Mouse (Mus musculus) heart, postnatal 0 days (tissue): ENCODE results near the gene Hacd1. TPM values are rescaled to one million over a fixed set of nuclear protein-coding genes. Genes with fewer than 3 reads are reported as not detected.
A peak's percentile ranks its signal among the peaks of the same experiment; 100 is the strongest.

Source experiments
- ATAC-seq: fragments of 200-750 bp; cut with Nextera tagmentation; 2 replicates; pipeline ENCODE4 v1.8.0; 2017; ENCODE audit warnings: low read depth, moderate number of reproducible peaks, moderate library complexity; ENCODE audit not compliant: insufficient read depth
- DNase-seq: peaks from one replicate; pipeline ENCODE4 v3.0.0-alpha.2; 2016; ENCODE audit warnings: low spot score
- H3K27ac ChIP-seq: fragments of 300-500 bp; sonication (generic); 2 replicates; pipeline ENCODE4 v1.5.1; 2014; ENCODE audit warnings: low read depth, mild to moderate bottlenecking
- H3K27me3 ChIP-seq: fragments of 300-500 bp; sonication (generic); 2 replicates; pipeline ENCODE4 v1.6.1; 2014; ENCODE audit warnings: low read length, mixed read lengths; ENCODE audit not compliant: control insufficient read depth, insufficient read depth
- H3K36me3 ChIP-seq: fragments of 300-500 bp; sonication (generic); replicated peaks from 2 replicates; pipeline ENCODE4 v1.6.1; 2014; ENCODE audit warnings: low read length, mixed read lengths; ENCODE audit not compliant: control insufficient read depth, insufficient read depth
- H3K4me1 ChIP-seq: fragments of 300-500 bp; sonication (generic); 2 replicates; pipeline ENCODE4 v1.6.1; 2014; ENCODE audit warnings: antibody characterized with exemption; ENCODE audit not compliant: control insufficient read depth, insufficient read depth
- H3K4me2 ChIP-seq: fragments of 300-500 bp; sonication (generic); 2 replicates; pipeline ENCODE4 v1.6.1; 2014; ENCODE audit warnings: low read depth, mild to moderate bottlenecking, low read length, moderate library complexity
- H3K4me3 ChIP-seq: fragments of 300-500 bp; sonication (generic); 2 replicates; pipeline ENCODE4 v1.5.1; 2014; ENCODE audit warnings: low read depth, low read length
- H3K9ac ChIP-seq: fragments of 300-500 bp; sonication (generic); replicated peaks from 2 replicates; pipeline ENCODE4 v1.6.1; 2014; ENCODE audit warnings: low read depth, low read length, mixed read lengths
- H3K9me3 ChIP-seq: fragments of 300-500 bp; sonication (generic); replicated peaks from 2 replicates; pipeline ENCODE4 v1.6.1; 2016; ENCODE audit warnings: low read length; ENCODE audit not compliant: control insufficient read depth
- CTCF ChIP-seq: IDR thresholded peaks from 2 replicates; pipeline ENCODE4 v1.5.1; 2016; ENCODE audit warnings: antibody characterized with exemption, control low read depth, low read depth
- EP300 ChIP-seq: IDR thresholded peaks from 2 replicates; pipeline ENCODE4 v1.6.1; 2016; ENCODE audit warnings: antibody characterized with exemption, low read depth
- WGBS: fragments of 180-500 bp; shearing (Covaris S2); extraction: QIAGEN DNeasy Blood & Tissue Kit; methylation state at CpG from one replicate; pipeline ENCODE4 v1.1.7; 2014; 5-methylcytosine and 5-hydroxymethylcytosine counted together
- polyA plus RNA-seq: library from polyadenylated mRNA; unstranded; fragments of >200 nt; fragmentation: Nextera tagmentation; extraction: Ambion mirVana; gene quantifications from 2 replicates; pipeline ENCODE4 v1.2.1, GENCODE M21; 2015
- total RNA-seq: library from RNA; depleted of rRNA; stranded (reverse); fragments of >200 nt; gene quantifications from 2 replicates; pipeline ENCODE4 v1.2.3, GENCODE M21; 2014; ENCODE audit warnings: low replicate concordance

The Hacd1 gene
- total and polyA plus RNA-seq, 2 experiments from 2014 or later, result 430 to 440 TPM

DNA sequence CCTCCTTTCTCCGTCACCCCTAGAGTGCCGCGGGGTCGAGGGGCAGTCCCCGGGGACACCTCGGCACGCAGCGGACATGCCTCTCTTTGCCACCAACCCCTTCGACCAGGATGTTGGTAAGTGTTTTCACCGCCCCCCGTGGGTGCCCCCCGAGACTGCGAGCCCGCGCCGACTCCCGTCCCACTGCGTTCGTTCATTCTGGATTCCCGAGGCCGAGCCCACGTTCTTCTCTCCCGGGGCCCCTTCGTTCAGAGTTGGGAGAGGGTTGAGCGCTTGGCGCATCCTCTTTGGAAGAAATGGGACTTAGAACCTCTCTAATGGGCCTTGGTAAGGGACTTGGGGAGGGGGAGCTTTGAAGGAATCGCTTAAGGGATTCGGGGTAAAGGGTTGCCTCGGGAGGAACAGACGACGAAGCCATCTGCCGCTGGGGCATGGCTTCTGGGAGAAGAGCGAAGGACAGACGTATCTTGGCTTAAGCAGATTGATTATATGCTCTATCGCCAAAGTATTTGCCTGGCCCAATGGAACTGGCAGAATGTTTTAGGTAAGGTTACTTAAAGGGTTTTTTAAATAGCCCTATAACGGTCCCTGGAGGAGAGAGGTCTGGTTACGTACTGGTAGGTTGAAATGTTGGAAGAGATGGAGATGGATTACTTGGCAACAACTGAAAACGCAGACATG, 18.4 kb upstream of the Hacd1 start:
- H3K9ac ChIP-seq, result peak overlapping the region; percentile 90
- no peak for ATAC-seq

DNA sequence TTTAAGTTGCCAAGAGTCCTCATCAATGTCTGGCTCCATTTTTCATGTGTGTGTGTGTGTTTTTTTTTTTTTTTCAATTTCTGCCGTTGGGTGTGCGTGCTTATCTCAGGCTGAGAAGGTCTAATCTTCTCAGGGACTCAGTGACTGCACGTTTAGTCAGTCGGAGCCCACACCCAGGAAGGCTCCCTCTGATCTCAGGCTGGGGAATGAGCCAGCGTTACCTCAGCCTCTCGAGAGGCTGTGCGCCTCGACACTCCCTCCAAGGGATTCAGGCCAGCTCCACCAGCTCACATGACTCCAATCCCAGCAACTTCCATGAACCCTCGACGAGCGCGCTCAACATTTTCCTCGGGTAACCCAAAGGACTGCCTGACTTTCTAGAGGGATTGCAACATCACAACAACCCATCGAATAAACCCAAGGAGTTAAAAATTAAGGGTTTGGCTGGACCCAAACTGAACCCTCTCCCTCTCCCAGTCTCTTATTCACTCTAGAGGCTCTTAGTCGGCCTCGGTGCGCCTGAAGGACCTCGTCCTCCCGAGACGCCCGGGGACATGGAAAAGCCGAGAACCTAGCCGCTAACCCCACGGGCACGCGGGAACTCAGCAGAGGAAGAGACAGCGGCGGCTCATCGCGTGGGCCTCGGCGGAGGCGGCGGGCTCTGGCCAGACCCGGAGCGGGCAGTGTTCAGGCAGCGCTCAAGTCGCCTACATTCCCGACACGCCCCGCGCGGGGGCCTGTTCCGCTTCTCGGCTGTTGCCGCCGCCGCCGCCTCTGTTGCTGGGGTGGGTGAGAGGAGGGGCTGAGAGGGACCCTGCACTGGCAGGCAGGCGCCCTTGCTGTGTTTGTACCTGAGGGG, 17.7 kb upstream of the Hacd1 start, which contains the start of gene Stam:
Gene Stam (plus strand): TSS at position 737 of the 859 bp plus-strand sequence.
- Histone ChIP-seq H3K9ac (peak within 1 kb of the TSS; percentile 90), H3K27me3 (no peaks in the 10 kb centered on the region), H3K27ac (peak within 1 kb of the TSS; percentile 95), H3K4me2 (peak within 1 kb of the TSS; percentile 91), H3K4me3 (peak within 1 kb of the TSS; percentile 80), H3K9me3 (no peaks in the 10 kb centered on the region), H3K4me1 (peaks cover 16% of the 10 kb centered on the region; the same call in 1 of the 2 replicates), H3K36me3 (no peaks in the 10 kb centered on the region)
- TF ChIP-seq CTCF (no peak), EP300 (peak; percentile 93)
- ATAC-seq, result peak; percentile 94
- under 1% methylated on average over 50 of the region's 50 CpGs for WGBS
- peak; percentile 90 for DNase-seq

More for the DNA sequence above, 18.4 kb upstream of the Hacd1 start:
- no peaks in the 10 kb centered on the region for H3K36me3 ChIP-seq
- under 1% methylated on average over 37 of the region's 38 CpGs for WGBS
- TF ChIP-seq CTCF (no peak), EP300 (no peak)
- H3K4me1 ChIP-seq, result peaks cover 16% of the 10 kb centered on the region; the same call in 1 of the 2 replicates
- peak; percentile 26 for DNase-seq
- H3K9me3 ChIP-seq, result no peaks in the 10 kb centered on the region
- H3K27ac ChIP-seq, result peak overlapping the region; percentile 95
- peak overlapping the region; percentile 91 for H3K4me2 ChIP-seq
- peak overlapping the region; percentile 80 for H3K4me3 ChIP-seq
- no peaks in the 10 kb centered on the region for H3K27me3 ChIP-seq

- TF ChIP-seq CTCF (no peak), EP300 (no peak)
- H3K4me1 ChIP-seq, result peaks cover 16% of the 10 kb centered on the region; the same call in 1 of the 2 replicates
- H3K36me3 ChIP-seq, result no peaks in the 10 kb centered on the region
- H3K4me3 ChIP-seq, result peak overlapping the region; percentile 80
- ATAC-seq, result no peak
- H3K27ac ChIP-seq, result peak overlapping the region; percentile 95
- no peaks in the 10 kb centered on the region for H3K27me3 ChIP-seq
- WGBS, result 20% methylated on average over 8 of the region's 8 CpGs
- DNase-seq, result no peak
- H3K9me3 ChIP-seq, result no peaks in the 10 kb centered on the region
- H3K9ac ChIP-seq, result peak overlapping the region; percentile 90
- peak overlapping the region; percentile 91 for H3K4me2 ChIP-seq
These were observed 17.1 kb upstream of the Hacd1 start for GRCm38 (mm10) chr2:14073008-14073361.

DNA sequence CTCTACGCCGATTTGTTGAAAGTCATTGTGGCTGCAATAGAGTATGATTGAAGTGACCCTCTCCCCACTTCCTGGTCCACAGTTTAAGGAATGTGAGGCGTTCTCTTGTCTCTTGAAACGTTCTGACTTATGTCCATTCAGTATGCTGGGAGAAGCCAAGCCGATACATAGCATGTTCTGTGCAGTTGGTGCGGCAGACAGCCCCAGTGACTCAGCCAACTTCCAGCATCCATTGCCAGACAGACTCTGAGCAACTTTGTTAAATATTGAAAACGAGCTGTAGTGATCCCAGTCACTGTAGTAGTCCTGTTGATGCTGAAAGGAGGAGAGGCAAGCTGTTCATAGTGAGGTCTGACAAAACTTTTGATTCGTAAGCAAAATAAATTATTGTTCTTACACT, 14.5 kb upstream of the Hacd1 start:
- DNase-seq, result no peak
- no peak overlapping the region for H3K9ac ChIP-seq
- peaks cover 12% of the 10 kb centered on the region; the same call in 1 of the 2 replicates for H3K4me1 ChIP-seq
- no peaks in the 10 kb centered on the region for H3K36me3 ChIP-seq
- no peak overlapping the region for H3K4me3 ChIP-seq
- no peak overlapping the region for H3K4me2 ChIP-seq
- H3K27ac ChIP-seq, result no peak overlapping the region
- no peaks in the 10 kb centered on the region for H3K9me3 ChIP-seq
- no peaks in the 10 kb centered on the region for H3K27me3 ChIP-seq
- TF ChIP-seq EP300, result no peak
- no peak for TF ChIP-seq CTCF
- WGBS, result 73% methylated on average over 8 of the region's 8 CpGs
- ATAC-seq, result no peak

DNA sequence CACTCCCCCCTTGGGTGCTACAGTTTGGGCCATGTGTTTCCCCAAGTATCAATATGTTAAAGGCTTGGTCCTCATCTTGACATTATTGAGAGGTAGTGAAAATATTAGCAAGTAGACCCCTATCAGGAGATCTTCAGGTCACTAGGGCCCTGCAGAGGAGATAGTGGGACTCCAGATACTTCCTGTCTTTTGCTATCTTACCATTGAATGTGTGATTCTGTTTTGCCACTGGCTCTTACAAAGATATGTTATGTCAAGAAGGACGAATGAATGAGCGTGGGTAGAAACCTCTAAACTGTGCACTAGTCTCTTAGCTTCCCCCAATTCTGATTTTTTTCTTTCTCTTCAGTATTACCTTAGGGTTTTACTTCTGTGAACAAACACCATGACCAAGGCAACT, 13.1 kb upstream of the Hacd1 start:
- H3K4me1 ChIP-seq, result peaks cover 4% of the 10 kb centered on the region; the same call in 1 of the 2 replicates
- WGBS, result 88% methylated on average over 2 of the region's 2 CpGs
- H3K4me2 ChIP-seq, result no peak overlapping the region
- H3K36me3 ChIP-seq, result no peaks in the 10 kb centered on the region
- no peaks in the 10 kb centered on the region for H3K9me3 ChIP-seq
- TF ChIP-seq EP300 (no peak), CTCF (no peak)
- no peak for ATAC-seq
- no peak overlapping the region for H3K4me3 ChIP-seq
- no peaks in the 10 kb centered on the region for H3K27me3 ChIP-seq
- DNase-seq, result no peak
- H3K9ac ChIP-seq, result no peak overlapping the region
- no peak overlapping the region for H3K27ac ChIP-seq
